Mouse (Mus musculus) intestine, postnatal 0 days (tissue): ENCODE measurements at regions not wholly inside any gene's neighbourhood (a gene's known extent, or its start where the extent isn't known, plus 50 kb on each side); places are given as distances from the start of the nearest gene placed in this dataset.
A peak's percentile ranks its signal among the peaks of the same experiment; 100 is the strongest.

Source experiments
- ATAC-seq: fragments of 200-750 bp; cut with Nextera tagmentation; 2 replicates; pipeline ENCODE4 v1.8.0; 2017; ENCODE audit warnings: mild to moderate bottlenecking, moderate TSS enrichment, moderate library complexity
- H3K27ac ChIP-seq: fragments of 300-500 bp; sonication (generic); 2 replicates; pipeline ENCODE4 v1.5.1; 2014; ENCODE audit warnings: mild to moderate bottlenecking, low read depth, low read length, moderate library complexity
- H3K27me3 ChIP-seq: fragments of 300-500 bp; sonication (generic); replicated peaks from 2 replicates; pipeline ENCODE4 v1.6.1; 2014; ENCODE audit warnings: low read length, mixed read lengths; ENCODE audit not compliant: control insufficient read depth, insufficient read depth
- H3K36me3 ChIP-seq: fragments of 300-500 bp; sonication (generic); 2 replicates; pipeline ENCODE4 v1.6.1; 2014; ENCODE audit warnings: mild to moderate bottlenecking, moderate library complexity; ENCODE audit not compliant: control insufficient read depth, insufficient read depth
- H3K4me1 ChIP-seq: fragments of 300-500 bp; sonication (generic); replicated peaks from 2 replicates; pipeline ENCODE4 v1.6.1; 2014; ENCODE audit warnings: antibody characterized with exemption, low read length, mixed read lengths; ENCODE audit not compliant: control insufficient read depth, insufficient read depth
- H3K4me2 ChIP-seq: fragments of 300-500 bp; sonication (generic); replicated peaks from 2 replicates; pipeline ENCODE4 v1.6.1; 2014; ENCODE audit warnings: low read depth, mild to moderate bottlenecking, moderate library complexity
- H3K4me3 ChIP-seq: fragments of 300-500 bp; sonication (generic); 2 replicates; pipeline ENCODE4 v1.5.1; 2014; ENCODE audit warnings: low read depth, low read length
- H3K9ac ChIP-seq: fragments of 300-500 bp; sonication (generic); 2 replicates; pipeline ENCODE4 v1.6.1; 2014; ENCODE audit warnings: mild to moderate bottlenecking, low read depth, low read length
- H3K9me3 ChIP-seq: fragments of 300-500 bp; sonication (generic); 2 replicates; pipeline ENCODE4 v1.6.1; 2016; ENCODE audit warnings: mixed run types; ENCODE audit not compliant: control insufficient read depth
- CTCF ChIP-seq: sonication (generic); IDR thresholded peaks from 2 replicates; pipeline ENCODE4 v1.5.1; 2016; ENCODE audit warnings: low read depth, mild to moderate bottlenecking, control low read depth, antibody characterized with exemption, moderate library complexity
- WGBS: fragments of 180-500 bp; shearing (Covaris S2); extraction: QIAGEN DNeasy Blood & Tissue Kit; methylation state at CpG from one replicate; pipeline ENCODE4 v1.1.7; 2014; 5-methylcytosine and 5-hydroxymethylcytosine counted together

DNA sequence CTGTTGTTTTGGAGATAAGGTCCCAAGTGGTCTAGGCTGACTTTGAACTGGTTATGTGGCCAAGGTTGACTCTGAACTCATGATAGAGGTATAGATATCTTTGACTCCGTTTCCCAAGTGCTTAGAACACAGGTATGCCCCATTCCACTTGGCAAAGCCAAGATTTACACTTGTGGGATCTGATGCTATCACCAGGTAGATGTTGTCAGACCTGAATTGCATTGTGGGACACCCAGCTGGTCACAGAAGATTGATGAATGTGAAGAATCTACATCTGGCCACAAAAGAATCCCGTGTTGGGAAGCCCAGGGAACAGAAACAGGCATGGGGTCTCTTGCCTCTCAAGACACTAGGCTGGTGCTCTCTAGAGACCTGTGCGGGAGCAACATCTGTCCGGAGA lies 166.4 kb downstream of the Ly86 start:
- H3K4me1 ChIP-seq: peaks cover 10% of the 10 kb centered on the region
- TF ChIP-seq CTCF: no peak
- WGBS: 80% methylated on average over 4 of the region's 4 CpGs
- H3K27ac ChIP-seq: no peak overlapping the region
- no peak overlapping the region for H3K9ac ChIP-seq
- no peak for ATAC-seq
- no peak overlapping the region for H3K4me2 ChIP-seq
- no peak overlapping the region for H3K4me3 ChIP-seq
- H3K36me3 ChIP-seq: no peaks in the 10 kb centered on the region
- H3K27me3 ChIP-seq: no peaks in the 10 kb centered on the region
- H3K9me3 ChIP-seq: no peaks in the 10 kb centered on the region

DNA sequence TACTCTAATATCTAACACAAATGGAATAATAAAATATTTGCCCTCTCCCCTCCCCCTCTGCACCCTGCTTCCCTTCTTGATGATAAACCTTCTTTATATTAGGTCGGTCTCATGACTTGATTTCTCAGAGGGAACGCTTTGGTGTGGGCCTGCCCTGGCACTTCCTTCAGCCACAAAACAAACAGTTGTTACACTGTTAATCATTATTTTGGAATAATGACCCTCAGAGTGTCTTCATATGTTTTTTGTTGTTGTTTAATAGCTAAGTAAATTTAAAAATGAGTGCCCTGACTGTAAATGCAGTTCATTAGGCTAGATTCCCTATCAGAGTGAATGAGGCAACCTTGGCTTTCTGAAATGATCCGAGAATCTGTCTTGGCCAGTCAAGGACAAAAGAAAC lies 167.8 kb downstream of the Ly86 start:
- ATAC-seq: no peak
- no peak for TF ChIP-seq CTCF
- H3K9ac ChIP-seq: no peak overlapping the region
- WGBS: 33% methylated on average over 3 of the region's 3 CpGs
- no peak overlapping the region for H3K27ac ChIP-seq
- no peaks in the 10 kb centered on the region for H3K36me3 ChIP-seq
- no peaks in the 10 kb centered on the region for H3K9me3 ChIP-seq
- no peak overlapping the region for H3K4me3 ChIP-seq
- no peaks in the 10 kb centered on the region for H3K27me3 ChIP-seq
- peaks cover 10% of the 10 kb centered on the region for H3K4me1 ChIP-seq
- H3K4me2 ChIP-seq: no peak overlapping the region

DNA sequence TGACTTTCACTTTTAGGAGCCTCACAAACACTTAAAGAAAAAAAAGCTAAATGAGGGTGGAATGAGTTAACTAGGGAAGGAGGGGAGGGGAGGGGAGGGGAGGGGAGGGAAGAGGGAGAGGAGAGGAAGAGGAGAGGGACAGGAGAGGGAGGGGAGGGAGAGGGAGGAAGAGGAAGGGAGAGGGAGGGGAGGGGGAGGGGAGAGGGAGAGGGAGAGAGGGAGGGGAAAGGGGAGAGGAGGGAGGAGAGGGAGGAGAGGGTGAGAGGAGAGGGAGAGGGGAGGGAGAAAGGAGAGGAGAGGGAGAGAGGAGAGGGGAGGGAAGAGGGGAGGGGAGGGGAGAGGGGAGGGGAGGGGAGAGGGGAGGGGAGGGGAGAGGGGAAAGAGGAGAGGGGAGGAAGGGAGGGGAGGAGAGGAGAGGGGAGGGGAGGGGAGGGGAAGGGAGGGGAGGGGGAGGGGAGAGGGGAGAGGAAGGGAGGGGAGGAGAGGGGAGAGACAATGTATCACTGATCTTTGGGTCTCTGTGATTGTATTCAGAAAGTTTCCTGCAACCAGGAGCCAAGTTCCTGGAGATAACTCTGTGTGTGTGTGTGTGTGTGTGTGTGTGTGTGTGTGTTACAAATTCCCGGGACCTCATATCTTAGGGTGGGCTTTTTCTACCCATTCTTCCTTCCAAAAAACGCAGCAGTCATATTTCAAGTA lies 168.3 kb downstream of the Ly86 start:
- Histone ChIP-seq H3K9ac (no peak overlapping the region), H3K27ac (peak overlapping the region; percentile 46; the same call in 1 of the 2 replicates), H3K4me2 (no peak overlapping the region), H3K36me3 (no peaks in the 10 kb centered on the region), H3K9me3 (no peaks in the 10 kb centered on the region), H3K4me1 (peaks cover 7% of the 10 kb centered on the region), H3K4me3 (no peak overlapping the region), H3K27me3 (no peaks in the 10 kb centered on the region)
- WGBS: 32% methylated on average over 2 of the region's 2 CpGs
- no peak for TF ChIP-seq CTCF
- no peak for ATAC-seq

DNA sequence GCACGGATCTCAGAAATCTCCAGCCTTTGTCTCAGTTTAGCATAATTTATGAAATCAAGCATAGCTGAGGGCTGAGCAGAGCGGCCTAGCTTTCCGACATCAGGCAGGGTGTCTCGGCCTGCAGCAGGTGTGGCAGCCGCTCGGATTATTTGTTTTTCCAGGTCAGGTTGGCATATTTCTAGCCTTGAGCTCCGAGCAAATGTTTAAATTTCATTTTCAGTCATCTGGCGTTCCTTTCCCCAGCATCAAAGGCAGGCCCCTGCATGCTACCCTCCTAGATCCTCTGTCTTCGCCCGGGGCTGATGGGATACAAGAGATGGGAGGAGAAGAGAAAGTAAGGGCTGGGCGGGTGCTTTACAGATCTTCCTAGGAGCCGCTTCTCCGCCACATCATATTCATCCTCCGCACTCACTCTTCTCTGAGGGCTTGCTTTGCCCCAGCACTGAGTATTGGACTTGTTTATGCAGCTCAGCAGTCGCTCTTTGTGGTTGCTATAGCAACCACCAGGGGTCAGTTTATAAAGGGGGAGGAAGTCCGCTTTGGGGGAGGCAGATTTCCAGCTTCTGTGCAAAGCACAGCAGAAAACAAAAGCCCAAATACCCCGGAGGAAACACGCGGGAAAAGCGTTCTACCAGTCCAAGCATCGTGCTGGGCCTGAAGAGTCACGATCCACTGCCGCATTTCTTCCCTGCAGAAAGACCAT lies 169.0 kb downstream of the Ly86 start:
- no peak overlapping the region for H3K9ac ChIP-seq

DNA sequence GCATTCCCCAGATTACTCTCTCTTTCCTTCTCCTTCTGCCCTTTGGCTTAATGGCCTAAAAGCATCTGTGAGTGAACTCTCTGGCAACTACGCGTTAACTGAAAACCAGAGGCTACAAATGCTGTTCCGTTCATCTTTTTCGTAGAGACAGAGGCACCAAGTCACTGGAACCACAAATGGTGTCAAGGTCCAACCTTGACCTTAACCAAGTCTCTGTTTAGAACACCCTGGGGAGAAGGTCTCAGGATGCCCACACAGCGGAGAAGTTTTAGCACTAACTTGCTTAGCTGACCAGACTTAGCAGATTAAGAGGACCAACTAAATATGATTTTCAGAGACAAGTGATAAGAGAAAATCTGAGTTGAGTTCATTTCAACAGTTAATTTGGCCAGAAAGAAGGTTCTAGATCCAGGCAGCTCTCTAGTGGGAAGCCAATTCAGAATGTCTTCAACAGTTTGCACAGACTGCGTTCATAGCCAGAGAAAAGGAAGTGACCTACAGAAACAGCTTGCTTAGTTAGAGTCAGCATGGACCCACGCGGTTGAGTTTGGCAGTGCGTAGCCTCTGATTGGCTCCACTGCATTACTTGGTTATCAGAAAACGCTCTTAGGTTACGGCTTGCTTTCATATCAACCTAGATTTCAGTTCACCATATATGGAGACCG lies 169.8 kb downstream of the Ly86 start:
- Histone ChIP-seq H3K27me3 (no peaks in the 10 kb centered on the region), H3K9me3 (no peaks in the 10 kb centered on the region), H3K4me3 (no peak overlapping the region), H3K9ac (no peak overlapping the region), H3K4me2 (0 out of 2 replicates have a peak overlapping the region, but pooled peaks have one; percentile 30), H3K4me1 (0 out of 2 replicates have a peak, but pooled peaks cover 5% of the 10 kb centered on the region), H3K27ac (peak overlapping the region; percentile 46; the same call in 1 of the 2 replicates), H3K36me3 (no peaks in the 10 kb centered on the region)
- ATAC-seq: no peak
- no peak for TF ChIP-seq CTCF
- 75% methylated on average over 12 of the region's 12 CpGs for WGBS

More for the DNA sequence above, 169.0 kb downstream of the Ly86 start:
- H3K4me1 ChIP-seq: peaks cover 5% of the 10 kb centered on the region; the same call in 1 of the 2 replicates
- no peak for ATAC-seq
- no peaks in the 10 kb centered on the region for H3K36me3 ChIP-seq
- no peak overlapping the region for H3K4me3 ChIP-seq
- 34% methylated on average over 23 of the region's 23 CpGs for WGBS
- no peaks in the 10 kb centered on the region for H3K9me3 ChIP-seq
- no peak for TF ChIP-seq CTCF
- H3K27me3 ChIP-seq: no peaks in the 10 kb centered on the region
- H3K4me2 ChIP-seq: peak overlapping the region; percentile 30; the same call in 1 of the 2 replicates
- peak overlapping the region; percentile 46 for H3K27ac ChIP-seq
